Mouse (Mus musculus) cerebellum, adult (tissue): Measurements from ENCODE around the gene Nfkbia.

ENCODE experiments used
- ATAC-seq: cut with Nextera tagmentation; 2 replicates; pipeline ENCODE4 v1.9.2; 2017; ENCODE audit warnings: mild to moderate bottlenecking, moderate library complexity, mixed read lengths; ENCODE audit not compliant: insufficient number of reproducible peaks, low FRiP score, low TSS enrichment

The Nfkbia gene

DNA sequence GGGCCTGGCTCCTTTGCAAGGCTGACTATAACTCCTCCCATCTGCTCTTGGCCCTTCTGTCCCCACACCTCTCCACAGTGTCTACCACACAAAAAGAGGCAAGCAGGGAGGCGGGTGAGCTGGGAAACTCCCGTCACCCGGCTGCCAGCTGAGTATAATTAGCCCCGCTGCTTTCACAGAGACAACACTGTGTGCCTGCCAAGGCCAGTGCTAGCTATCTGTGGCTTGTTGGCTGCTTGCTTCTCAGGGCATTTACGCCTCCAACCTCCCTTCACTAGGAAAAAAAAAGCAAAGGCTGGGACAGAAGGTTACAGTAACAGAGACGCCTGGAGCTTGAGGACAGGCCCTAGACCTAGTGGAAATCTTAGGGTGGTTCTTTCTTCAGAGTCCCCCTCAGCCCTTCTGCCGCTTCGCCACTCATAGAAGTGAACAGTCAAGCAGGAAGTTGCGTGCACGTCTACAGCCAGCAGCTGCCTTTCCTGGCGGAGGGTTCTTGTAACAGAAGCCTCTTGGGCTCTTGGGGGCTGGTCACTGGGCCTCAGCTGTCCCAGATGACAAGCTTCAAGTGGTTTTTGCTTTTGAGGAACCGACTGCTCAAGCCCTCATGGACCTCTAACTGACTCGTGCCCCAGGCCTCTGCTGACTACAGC lies 45.6 kb downstream of the Nfkbia start:
- ATAC-seq, result peak; percentile 96

GRCm38 (mm10) chr12:55446366-55446745 lies 46.1 kb downstream of the Nfkbia start:
- no peak; the same call in 1 of the 2 replicates for ATAC-seq

DNA sequence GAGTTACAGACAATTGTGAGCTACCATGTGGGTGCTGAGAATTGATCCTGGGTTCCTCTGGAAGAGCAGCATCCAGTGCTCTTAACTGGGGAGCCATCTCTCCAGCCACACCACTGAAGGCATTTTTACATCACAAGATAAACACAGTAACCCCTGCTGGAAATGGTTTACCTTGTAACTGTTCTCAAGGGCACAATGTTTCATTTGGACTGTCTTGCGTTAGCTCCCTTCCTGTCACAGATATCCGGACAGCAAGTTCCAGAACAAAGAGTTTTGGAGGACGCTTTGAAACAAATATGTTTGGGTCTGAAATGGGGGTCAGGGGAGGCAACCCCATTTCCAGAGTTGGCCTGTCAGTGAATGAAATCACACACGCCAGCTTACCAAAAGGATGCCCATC lies 46.9 kb downstream of the Nfkbia start:
- ATAC-seq, result no peak

DNA sequence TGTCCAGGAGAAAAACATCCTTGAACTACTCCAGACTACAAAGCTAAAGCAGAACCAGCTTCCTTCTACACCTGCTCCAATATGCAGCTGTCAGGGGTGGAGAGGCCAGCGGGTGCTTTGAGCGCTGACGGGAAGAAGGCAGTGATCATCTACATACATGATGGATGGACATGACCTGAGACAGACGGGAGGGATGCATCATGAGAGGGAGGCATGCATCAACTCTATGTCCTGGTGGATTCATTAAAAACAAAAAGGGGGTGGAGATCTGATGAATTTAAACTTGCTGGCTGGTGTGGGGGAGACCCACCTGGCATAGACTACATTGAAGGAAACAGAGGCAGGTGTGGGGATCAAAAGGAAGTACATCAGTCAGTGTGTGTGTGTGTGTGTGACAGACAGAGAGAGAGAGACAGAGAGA lies 48.4 kb downstream of the Nfkbia start:
- ATAC-seq, result no peak

DNA sequence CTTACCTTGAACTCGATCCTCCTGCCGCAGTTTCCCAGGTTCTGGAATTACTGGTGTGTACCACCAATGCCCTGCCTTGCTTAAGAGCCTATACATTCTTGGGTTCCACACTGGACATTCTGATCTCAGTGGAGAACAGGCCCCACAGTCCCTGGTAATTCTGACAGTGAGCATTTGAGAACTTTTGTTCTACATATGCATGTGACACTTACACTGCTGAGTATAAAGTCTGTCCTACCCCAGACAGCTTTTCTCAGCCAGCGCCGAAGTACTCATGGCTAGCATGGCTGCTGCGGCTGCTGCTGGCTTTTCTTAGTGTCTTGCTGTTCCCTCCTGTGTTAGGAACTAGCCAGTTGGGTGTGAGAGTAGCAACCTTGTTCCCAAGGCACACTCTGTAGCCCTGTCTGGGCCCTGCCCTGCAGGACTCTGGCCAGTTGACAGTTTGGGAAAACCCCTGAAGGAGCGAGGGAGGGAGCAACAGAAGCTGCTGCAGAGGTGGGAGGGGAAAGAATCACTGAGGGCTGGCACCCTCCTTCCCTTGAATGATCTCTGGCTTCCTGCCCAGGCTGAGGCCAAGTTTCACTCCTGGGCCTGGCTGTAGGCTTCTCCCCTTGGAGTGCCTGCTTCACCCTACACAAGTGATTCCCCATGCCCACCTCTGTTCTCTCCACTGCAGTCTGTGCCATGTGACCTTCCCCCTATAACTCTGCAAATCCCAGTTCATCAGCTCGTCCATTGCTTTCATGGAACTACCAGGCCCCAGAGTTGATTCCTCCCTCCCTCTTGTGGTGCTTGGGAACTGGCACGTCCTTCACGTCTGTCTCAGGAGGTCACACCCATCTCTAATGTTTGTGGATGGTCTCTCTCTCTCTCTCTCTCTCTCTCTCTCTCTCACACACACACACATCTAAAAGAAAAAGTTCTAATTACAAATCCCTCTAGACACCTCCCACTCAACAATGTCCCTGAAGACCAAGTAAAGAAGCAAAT lies 49.3 kb downstream of the Nfkbia start:
- no peak for ATAC-seq

DNA sequence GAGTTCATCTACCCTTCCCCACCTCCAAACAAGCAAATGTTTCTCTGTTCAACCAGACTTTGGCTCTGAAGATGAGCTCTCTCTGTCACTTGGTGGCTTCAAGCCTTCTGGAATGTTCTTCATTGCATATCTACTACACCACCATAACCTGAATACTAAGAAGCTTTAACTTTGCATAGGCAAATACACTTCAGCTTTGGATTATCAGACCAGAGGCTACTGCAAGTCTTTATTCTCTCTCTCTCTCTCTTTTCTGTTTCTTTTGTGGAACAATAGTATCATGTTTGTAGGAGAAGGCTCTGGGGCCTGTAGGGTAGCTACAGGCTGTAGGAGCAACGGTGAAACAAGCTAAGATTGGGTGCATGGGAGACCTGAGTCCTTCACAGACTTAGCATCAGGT lies 50.2 kb downstream of the Nfkbia start:
- ATAC-seq, result no peak

- ATAC-seq, result no peak
These were observed 52.0 kb downstream of the Nfkbia start for GRCm38 (mm10) chr12:55440416-55440815.
